Mouse (Mus musculus) heart, embryonic 12.5 days (tissue): ENCODE data around the gene Pomc. TPM values are rescaled to one million over a fixed set of nuclear protein-coding genes. Genes with fewer than 3 reads are reported as not detected.

Experiments
- ATAC-seq: fragments of 200-750 bp; cut with Nextera tagmentation; 2 replicates; pipeline ENCODE4 v1.8.0; 2017; ENCODE audit warnings: moderate TSS enrichment, moderate library complexity; ENCODE audit not compliant: insufficient number of reproducible peaks, low FRiP score
- H3K27ac ChIP-seq: fragments of 300-500 bp; sonication (generic); 2 replicates; pipeline ENCODE4 v1.5.1; 2016; ENCODE audit warnings: mild to moderate bottlenecking, moderate library complexity; ENCODE audit not compliant: poor library complexity, severe bottlenecking
- H3K27me3 ChIP-seq: fragments of 300-500 bp; sonication (generic); replicated peaks from 2 replicates; pipeline ENCODE4 v1.6.1; 2016; ENCODE audit warnings: mild to moderate bottlenecking, moderate library complexity
- H3K36me3 ChIP-seq: fragments of 300-500 bp; sonication (generic); 2 replicates; pipeline ENCODE4 v1.6.1; 2016; ENCODE audit warnings: mild to moderate bottlenecking, moderate library complexity
- H3K4me1 ChIP-seq: fragments of 300-500 bp; sonication (generic); replicated peaks from 2 replicates; pipeline ENCODE4 v1.6.1; 2016; ENCODE audit warnings: mild to moderate bottlenecking
- H3K4me2 ChIP-seq: fragments of 300-500 bp; sonication (generic); 2 replicates; pipeline ENCODE4 v1.6.1; 2016; ENCODE audit warnings: mild to moderate bottlenecking, moderate library complexity
- H3K4me3 ChIP-seq: fragments of 300-500 bp; sonication (generic); 2 replicates; pipeline ENCODE4 v1.5.1; 2016; ENCODE audit warnings: mild to moderate bottlenecking
- H3K9ac ChIP-seq: fragments of 300-500 bp; sonication (generic); 2 replicates; pipeline ENCODE4 v1.6.1; 2016; ENCODE audit warnings: mild to moderate bottlenecking, moderate library complexity
- H3K9me3 ChIP-seq: fragments of 300-500 bp; sonication (generic); replicated peaks from 2 replicates; pipeline ENCODE4 v1.6.1; 2016; ENCODE audit warnings: mild to moderate bottlenecking, moderate library complexity
- WGBS: fragments of 180-500 bp; shearing (Covaris S2); methylation state at CpG from one replicate; pipeline ENCODE4 v1.1.7; 2016; 5-methylcytosine and 5-hydroxymethylcytosine counted together
- polyA plus RNA-seq: library from polyadenylated mRNA; unstranded; fragments of >200 nt; fragmentation: Nextera tagmentation; extraction: Ambion mirVana; gene quantifications from 2 replicates; pipeline ENCODE4 v1.2.1, GENCODE M21; 2016

The Pomc gene
- polyA plus RNA-seq, result 2.1 and 2.2 TPM in 2 replicates

DNA sequence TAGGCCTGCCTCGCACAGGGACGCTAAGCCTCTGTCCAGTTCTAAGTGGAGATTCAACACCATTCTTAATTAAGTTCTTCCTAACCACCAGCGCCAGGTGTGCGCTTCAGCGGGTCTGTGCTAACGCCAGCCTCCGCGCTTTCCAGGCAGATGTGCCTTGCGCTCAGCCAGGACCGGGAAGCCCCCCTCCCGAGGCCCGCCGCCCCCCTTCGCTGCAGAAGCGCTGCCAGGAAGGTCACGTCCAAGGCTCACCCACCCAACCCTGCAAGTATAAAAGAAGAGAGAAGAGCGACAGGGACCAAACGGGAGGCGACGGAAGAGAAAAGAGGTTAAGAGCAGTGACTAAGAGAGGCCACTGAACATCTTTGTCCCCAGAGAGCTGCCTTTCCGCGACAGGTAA, at the start of gene Pomc:
Gene Pomc, plus strand, starts transcription at position 301 of the 400 bp plus-strand sequence.
- H3K27me3 ChIP-seq, result peaks cover 27% of the 10 kb centered on the region
- 24% methylated on average over 22 of the region's 22 CpGs for WGBS
- no peak within 1 kb of the TSS for H3K4me3 ChIP-seq
- H3K27ac ChIP-seq, result no peak within 1 kb of the TSS
- peaks cover 3% of the 10 kb centered on the region; the same call in 1 of the 2 replicates for H3K4me1 ChIP-seq
- no peaks in the 10 kb centered on the region for H3K36me3 ChIP-seq
- H3K4me2 ChIP-seq, result no peak within 1 kb of the TSS
- H3K9ac ChIP-seq, result no peak within 1 kb of the TSS
- ATAC-seq, result no peak
- no peaks in the 10 kb centered on the region for H3K9me3 ChIP-seq

DNA sequence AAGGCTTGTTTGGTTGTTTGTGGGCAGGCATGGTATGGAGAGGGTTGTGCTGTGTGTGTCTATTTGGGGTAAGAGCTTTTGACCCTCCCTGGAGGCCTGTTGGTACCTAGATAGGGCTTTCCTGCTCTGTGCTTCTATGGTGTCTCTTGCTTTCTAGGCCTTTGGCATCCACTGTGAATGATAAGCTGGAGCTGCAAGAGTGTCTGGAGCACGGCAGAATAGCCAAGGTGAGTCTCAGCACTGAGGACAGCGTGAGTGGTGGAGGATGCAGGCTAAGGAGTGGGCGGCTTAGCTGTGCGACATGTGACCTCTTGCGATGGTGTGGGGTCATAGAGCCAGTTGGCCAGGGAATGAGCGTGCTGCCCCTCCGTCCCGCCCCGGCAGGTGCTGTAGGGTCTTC, 49.3 kb upstream of the Pomc start:
- H3K4me1 ChIP-seq, result 0 out of 2 replicates have a peak, but pooled peaks cover 5% of the 10 kb centered on the region
- no peak overlapping the region for H3K4me2 ChIP-seq
- 84% methylated on average over 9 of the region's 9 CpGs for WGBS
- H3K9me3 ChIP-seq, result no peaks in the 10 kb centered on the region
- no peak overlapping the region for H3K27ac ChIP-seq
- H3K27me3 ChIP-seq, result no peaks in the 10 kb centered on the region
- H3K36me3 ChIP-seq, result peaks cover 91% of the 10 kb centered on the region
- H3K9ac ChIP-seq, result no peak overlapping the region
- no peak overlapping the region for H3K4me3 ChIP-seq
- no peak for ATAC-seq

DNA sequence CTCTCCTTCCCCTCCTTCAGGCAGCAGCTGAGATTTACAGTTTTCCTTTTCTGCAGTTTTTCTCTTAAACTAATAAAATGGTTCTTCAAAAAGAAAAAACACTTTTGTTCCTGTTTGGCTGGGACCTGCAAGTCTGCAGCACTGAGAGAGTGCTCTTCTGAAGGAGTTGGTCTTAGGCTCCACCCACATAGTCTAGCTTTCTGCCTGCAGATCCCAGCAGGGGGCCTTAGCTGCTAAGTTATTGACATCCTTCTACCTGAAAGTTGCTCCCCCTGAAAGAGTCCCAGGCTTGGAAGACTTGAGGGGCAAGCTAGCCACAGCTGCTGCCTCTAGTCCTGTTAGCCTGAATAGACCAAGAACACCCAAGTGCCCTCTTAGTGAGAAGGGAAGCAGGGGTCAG, 48.4 kb upstream of the Pomc start:
- Histone ChIP-seq H3K4me2 (no peak overlapping the region), H3K9me3 (no peaks in the 10 kb centered on the region), H3K9ac (no peak overlapping the region), H3K27me3 (no peaks in the 10 kb centered on the region), H3K4me1 (0 out of 2 replicates have a peak, but pooled peaks cover 5% of the 10 kb centered on the region), H3K27ac (no peak overlapping the region), H3K4me3 (no peak overlapping the region), H3K36me3 (peaks cover 93% of the 10 kb centered on the region)
- no peak for ATAC-seq

DNA sequence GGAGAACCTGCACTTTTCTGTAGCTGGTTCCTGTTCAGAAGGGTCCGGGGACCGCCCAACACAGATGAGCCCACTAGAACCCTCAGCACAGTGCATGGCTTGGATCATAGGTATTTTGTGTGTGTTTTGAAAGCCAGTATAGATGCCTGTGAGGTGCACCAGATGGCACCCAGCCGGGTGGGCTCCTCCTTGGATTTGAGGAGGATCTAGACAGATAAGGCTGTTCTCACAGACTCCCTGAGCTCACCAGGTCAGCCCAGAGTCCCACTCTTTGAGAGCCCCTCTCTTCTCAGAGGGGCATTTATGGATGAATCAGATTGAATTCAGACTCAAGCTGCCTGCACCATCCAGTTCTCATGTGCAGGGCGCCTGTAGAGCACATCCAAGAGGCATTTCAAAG, 47.7 kb upstream of the Pomc start:
- Histone ChIP-seq H3K4me3 (no peak overlapping the region), H3K27ac (no peak overlapping the region), H3K27me3 (no peaks in the 10 kb centered on the region), H3K9ac (no peak overlapping the region), H3K36me3 (peaks cover 89% of the 10 kb centered on the region), H3K4me1 (0 out of 2 replicates have a peak, but pooled peaks cover 5% of the 10 kb centered on the region), H3K4me2 (no peak overlapping the region), H3K9me3 (no peaks in the 10 kb centered on the region)
- 74% methylated on average over 4 of the region's 4 CpGs for WGBS
- no peak for ATAC-seq

DNA sequence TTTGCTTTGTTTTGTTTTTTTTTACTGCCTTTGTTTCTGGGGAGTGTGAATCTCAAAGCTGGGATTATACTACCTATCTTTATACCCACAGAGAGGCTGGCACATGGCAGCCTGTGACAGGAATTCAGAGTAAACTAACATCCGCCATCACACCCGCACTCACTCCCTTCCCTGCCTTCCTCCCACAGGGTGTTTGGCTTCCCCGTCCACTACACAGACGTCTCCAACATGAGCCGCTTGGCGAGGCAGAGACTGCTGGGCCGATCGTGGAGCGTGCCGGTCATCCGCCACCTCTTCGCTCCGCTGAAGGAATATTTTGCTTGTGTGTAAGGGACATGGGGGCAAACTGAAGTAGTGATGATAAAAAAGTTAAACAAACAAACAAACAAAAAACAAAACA, 47.3 kb upstream of the Pomc start:
- Histone ChIP-seq H3K27ac (no peak overlapping the region), H3K9ac (no peak overlapping the region), H3K36me3 (peaks cover 89% of the 10 kb centered on the region), H3K4me2 (no peak overlapping the region), H3K27me3 (no peaks in the 10 kb centered on the region), H3K4me3 (no peak overlapping the region), H3K9me3 (no peaks in the 10 kb centered on the region), H3K4me1 (0 out of 2 replicates have a peak, but pooled peaks cover 5% of the 10 kb centered on the region)
- 79% methylated on average over 13 of the region's 13 CpGs for WGBS
- no peak for ATAC-seq

DNA sequence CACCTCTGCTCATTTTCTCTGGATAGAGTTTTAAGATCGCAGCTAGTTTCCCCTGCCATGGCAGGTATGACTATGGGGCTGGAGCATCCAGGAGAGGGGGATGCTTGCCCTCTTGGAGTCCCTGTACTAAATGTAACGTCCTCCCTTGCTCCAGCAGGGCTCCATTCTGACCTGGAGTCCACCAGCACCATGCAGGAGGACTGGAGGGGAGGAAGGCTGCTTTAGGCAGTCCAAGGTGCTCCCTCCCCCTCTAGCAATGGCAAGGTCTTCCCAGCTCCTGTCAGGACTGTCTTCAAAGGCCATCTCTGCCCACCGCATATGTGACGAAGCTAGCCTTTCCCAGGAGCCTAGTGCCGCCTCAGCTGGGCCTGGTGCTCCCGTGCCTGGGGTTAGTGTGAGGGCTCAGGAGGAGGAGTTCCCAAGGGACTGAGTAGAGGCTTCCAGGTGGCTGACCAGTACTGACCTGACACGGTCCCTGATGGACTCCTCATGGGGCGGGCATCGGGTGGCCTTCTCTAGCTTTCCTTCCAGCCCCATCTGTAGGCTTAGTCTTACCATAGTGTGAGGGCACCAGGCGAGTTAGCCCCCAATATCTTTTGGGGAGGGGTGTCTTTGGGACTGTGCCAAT, 44.2 kb upstream of the Pomc start:
- H3K36me3 ChIP-seq, result peaks cover 71% of the 10 kb centered on the region
- ATAC-seq, result peak; percentile 46; the same call in 1 of the 2 replicates
- H3K9me3 ChIP-seq, result no peaks in the 10 kb centered on the region
- no peak overlapping the region for H3K9ac ChIP-seq
- WGBS, result 49% methylated on average over 10 of the region's 10 CpGs
- no peak overlapping the region for H3K4me3 ChIP-seq
- H3K27me3 ChIP-seq, result no peaks in the 10 kb centered on the region
- H3K27ac ChIP-seq, result no peak overlapping the region
- no peak overlapping the region for H3K4me2 ChIP-seq
- 0 out of 2 replicates have a peak, but pooled peaks cover 5% of the 10 kb centered on the region for H3K4me1 ChIP-seq

DNA sequence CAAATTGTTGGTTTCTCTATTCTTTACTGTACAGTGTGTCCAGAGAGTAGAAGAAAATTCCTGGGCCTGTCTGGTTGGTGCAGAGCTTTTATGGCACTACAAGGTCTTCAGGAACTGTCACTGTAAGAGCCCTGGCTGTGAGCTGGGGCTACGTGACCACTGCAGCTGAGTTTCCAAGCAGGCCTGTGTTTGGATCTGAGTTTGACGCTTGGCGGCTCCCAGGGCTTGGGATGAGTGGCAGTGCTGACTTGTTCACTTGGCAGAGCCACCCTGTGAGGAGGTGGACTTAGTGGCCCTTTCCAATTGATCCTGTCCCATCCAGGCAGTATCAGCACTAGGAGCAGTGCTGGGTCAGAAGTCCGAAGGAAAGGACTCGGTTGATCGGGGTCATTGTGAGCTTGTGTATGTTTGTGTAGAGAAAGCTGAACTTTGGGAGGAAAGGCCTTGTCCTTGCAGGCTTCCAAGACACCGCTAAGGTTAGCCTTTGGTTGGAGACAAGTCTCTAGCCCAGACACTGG, 42.9 kb upstream of the Pomc start:
- Histone ChIP-seq H3K27ac (no peak overlapping the region), H3K4me1 (0 out of 2 replicates have a peak, but pooled peaks cover 7% of the 10 kb centered on the region), H3K4me3 (no peak overlapping the region), H3K27me3 (no peaks in the 10 kb centered on the region), H3K4me2 (no peak overlapping the region), H3K9me3 (no peaks in the 10 kb centered on the region), H3K36me3 (peaks cover 57% of the 10 kb centered on the region), H3K9ac (no peak overlapping the region)
- no peak for ATAC-seq
- 84% methylated on average over 7 of the region's 7 CpGs for WGBS

DNA sequence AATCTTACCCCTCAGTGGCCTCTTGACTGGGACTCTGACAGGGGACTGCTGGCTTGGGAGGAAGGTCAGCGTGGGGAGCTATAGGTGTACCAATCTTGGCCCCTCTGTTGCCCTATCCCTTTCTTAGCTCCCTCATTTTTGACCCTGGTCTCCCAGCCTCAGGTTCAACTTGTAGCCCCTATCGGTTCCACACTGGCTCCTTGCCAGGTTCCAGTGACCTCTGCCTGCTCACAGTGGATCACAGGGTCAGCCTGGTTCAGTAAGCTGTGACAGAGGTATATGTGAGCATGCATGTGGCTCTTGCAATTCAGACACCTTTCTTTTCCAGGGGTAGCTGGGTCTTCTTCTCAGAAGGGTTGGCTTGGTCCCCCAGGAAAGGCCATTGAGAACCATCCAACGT, 38.9 kb upstream of the Pomc start:
- WGBS, result 70% methylated on average over 3 of the region's 3 CpGs
- no peak for ATAC-seq
- Histone ChIP-seq H3K4me1 (peaks cover 11% of the 10 kb centered on the region), H3K36me3 (peaks cover 20% of the 10 kb centered on the region), H3K27ac (no peak overlapping the region), H3K9me3 (no peaks in the 10 kb centered on the region), H3K4me2 (no peak overlapping the region), H3K9ac (no peak overlapping the region), H3K27me3 (no peaks in the 10 kb centered on the region), H3K4me3 (no peak overlapping the region)

DNA sequence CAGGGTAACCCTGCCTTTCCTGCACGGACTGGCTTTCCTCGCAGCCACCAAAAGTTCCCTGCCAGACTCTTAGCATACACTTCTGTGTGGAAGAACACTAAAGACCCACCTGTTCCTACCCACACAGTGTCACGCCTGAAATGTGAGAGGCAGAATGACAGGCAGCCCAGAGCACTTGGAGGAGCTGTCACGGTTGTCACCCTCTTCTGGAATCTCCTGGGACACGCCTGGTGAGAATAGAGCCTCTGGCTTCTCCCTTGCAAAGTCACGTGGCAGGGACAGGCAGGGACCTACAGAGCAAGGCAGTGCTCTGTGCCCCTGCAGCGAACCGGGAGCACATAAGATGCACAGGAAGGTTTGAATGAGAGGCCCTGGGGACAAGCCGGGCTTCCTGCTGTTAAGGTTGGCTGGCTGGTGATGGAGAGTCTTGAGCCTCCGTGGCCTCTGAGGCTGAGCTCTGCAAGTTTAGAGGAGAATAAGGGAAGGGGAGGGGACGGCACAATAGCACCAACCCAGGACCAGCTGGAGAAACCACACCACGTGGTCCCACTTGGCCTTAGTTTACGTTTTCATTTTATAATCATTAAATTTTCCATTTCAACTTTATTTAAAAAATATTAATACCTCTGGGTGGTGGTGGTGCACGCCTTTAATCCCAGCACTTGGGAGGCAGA, 36.9 kb upstream of the Pomc start:
- H3K9ac ChIP-seq, result no peak overlapping the region

DNA sequence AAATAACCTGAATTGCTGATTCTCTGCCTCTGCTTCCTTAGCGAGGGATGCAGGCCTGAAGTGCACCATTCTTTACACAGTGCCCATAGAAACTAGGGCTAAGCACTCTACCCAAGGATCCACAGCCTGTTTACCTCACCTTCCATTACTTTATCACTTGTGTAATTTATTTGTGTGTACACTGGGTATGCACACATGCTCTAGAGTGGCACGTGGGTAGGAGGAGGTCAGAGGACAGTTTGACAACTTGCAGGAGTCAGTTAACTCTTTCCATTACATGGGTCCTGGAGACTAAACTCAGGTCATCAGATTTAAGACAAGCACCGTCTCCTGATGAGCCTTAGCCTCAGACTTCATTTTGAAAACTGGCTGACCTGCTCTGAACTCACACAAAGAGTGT, 36.2 kb upstream of the Pomc start:
- no peak for ATAC-seq
- no peak overlapping the region for H3K27ac ChIP-seq
- no peaks in the 10 kb centered on the region for H3K27me3 ChIP-seq
- no peak overlapping the region for H3K4me3 ChIP-seq
- 59% methylated on average over 3 of the region's 3 CpGs for WGBS
- H3K4me2 ChIP-seq, result no peak overlapping the region
- no peaks in the 10 kb centered on the region for H3K9me3 ChIP-seq
- H3K36me3 ChIP-seq, result peaks cover 9% of the 10 kb centered on the region; the same call in 1 of the 2 replicates
- H3K4me1 ChIP-seq, result peaks cover 17% of the 10 kb centered on the region
- H3K9ac ChIP-seq, result no peak overlapping the region

More for the DNA sequence above, 36.9 kb upstream of the Pomc start:
- Histone ChIP-seq H3K27me3 (no peaks in the 10 kb centered on the region), H3K4me2 (peak overlapping the region; percentile 36; the same call in 1 of the 2 replicates), H3K36me3 (peaks cover 11% of the 10 kb centered on the region; the same call in 1 of the 2 replicates), H3K4me1 (peaks cover 17% of the 10 kb centered on the region), H3K9me3 (no peaks in the 10 kb centered on the region), H3K27ac (no peak overlapping the region), H3K4me3 (no peak overlapping the region)
- no peak for ATAC-seq
- 19% methylated on average over 14 of the region's 14 CpGs for WGBS

DNA sequence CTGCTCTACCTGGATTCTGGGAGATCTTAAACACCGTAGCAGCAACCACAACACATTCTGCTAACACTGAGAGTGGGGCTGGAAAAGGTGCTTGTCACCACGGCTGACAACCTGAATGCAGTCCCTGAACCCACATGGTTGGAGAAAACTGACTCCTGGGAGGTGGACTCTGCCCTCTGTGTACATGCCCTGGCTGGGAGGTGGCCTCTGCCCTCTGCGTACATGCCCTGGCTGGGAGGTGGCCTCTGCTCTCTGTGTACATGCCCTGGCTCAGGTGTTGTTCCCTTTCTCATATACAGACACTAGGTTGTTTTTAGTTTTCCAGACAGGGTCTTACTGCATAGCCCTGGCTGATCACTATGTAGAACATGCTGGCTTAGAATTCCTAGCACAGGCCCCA, 35.3 kb upstream of the Pomc start:
- Histone ChIP-seq H3K27me3 (no peaks in the 10 kb centered on the region), H3K36me3 (peaks cover 5% of the 10 kb centered on the region; the same call in 1 of the 2 replicates), H3K27ac (no peak overlapping the region), H3K4me1 (peaks cover 17% of the 10 kb centered on the region), H3K4me2 (no peak overlapping the region), H3K9ac (no peak overlapping the region), H3K9me3 (no peaks in the 10 kb centered on the region), H3K4me3 (no peak overlapping the region)
- WGBS, result 73% methylated on average over 3 of the region's 3 CpGs
- ATAC-seq, result no peak
